Mouse (Mus musculus): ENCODE measurements around the gene Gata3. TPM values are rescaled to one million over a fixed set of nuclear protein-coding genes. Genes with fewer than 3 reads are reported as not detected.
A peak's percentile ranks its signal among the peaks of the same experiment; 100 is the strongest.

Gene Gata3
- polyA plus RNA-seq, 1 experiment from 2014 or later: 8.7 TPM

DNA sequence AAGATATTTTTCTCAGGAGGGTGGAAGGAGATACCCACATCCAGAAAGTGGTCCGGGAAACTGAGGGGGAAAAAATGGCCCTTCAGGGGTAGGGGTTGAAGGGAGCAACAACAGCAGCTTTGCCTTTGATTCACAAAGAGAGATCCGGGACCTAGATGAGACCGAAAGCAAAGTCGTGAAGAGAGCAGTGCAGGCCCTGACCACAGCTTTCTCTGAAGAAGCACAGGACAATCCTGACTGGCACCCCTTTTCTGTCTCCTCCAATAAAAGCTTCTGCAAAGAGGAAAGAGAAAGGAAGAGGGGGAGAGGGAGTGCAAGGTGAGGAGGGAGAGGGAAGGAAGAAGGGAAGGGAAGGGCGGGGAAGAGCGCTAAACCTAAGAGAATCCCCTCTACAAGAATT is 18.0 kb downstream of the Gata3 start:
- no peak overlapping the region for H3K4me3 ChIP-seq (ENCODE audit: low read depth, low read length)
- no peaks in the 10 kb centered on the region for H3K4me1 ChIP-seq (ENCODE audit: control insufficient read depth, insufficient read depth, low read length)
- WGBS: 19% methylated on average over 6 of the region's 6 CpGs
- no peaks in the 10 kb centered on the region for H3K9me3 ChIP-seq (ENCODE audit: control insufficient read depth, low read length)
- ATAC-seq (ENCODE audit: low read depth): no peak
- H3K27ac ChIP-seq (ENCODE audit: low read depth, low read length): no peak overlapping the region
- no peaks in the 10 kb centered on the region for H3K36me3 ChIP-seq (ENCODE audit: control insufficient read depth, insufficient read depth, low read length)
- no peak overlapping the region for H3K4me2 ChIP-seq (ENCODE audit: low read depth, low read length)
- H3K9ac ChIP-seq (replicated peaks; ENCODE audit: low read depth, low read length): no peak overlapping the region
- H3K27me3 ChIP-seq (ENCODE audit: control insufficient read depth, insufficient read depth, low read length): peaks cover 44% of the 10 kb centered on the region

DNA sequence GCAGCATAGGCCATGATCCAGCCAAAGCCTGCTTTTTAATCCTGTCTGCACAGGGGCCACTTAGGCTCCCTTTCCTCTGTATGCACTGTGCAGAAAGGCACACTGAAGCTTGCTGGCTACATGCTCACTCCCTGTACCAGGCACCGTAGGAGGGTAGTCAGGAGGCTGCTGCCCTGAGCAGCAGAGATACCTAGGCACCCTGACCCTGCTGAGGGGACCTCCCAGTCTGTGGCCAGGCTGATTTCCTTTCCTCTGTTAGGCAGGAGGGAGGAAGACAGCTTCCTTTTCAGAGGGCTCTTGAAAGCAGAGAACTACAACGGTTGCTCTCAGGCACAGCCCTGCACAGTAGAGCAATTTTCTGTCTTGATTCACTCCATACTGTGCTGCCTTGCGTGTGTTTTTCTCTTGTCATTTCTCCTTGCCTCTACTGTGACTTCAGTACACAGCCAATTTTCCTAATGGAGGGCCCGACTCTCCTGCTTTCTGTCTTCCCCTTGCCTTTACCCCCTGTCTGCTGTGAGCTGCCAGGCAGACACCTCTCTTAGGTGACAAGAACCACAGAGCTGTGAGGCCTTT is 18.6 kb downstream of the Gata3 start:
- no peak for ATAC-seq (ENCODE audit: low read depth)
- Histone ChIP-seq H3K36me3 (ENCODE audit: control insufficient read depth, insufficient read depth, low read length) (no peaks in the 10 kb centered on the region), H3K27me3 (ENCODE audit: control insufficient read depth, insufficient read depth, low read length) (peaks cover 44% of the 10 kb centered on the region), H3K9ac (replicated peaks; ENCODE audit: low read depth, low read length) (no peak overlapping the region), H3K4me3 (ENCODE audit: low read depth, low read length) (no peak overlapping the region), H3K9me3 (ENCODE audit: control insufficient read depth, low read length) (no peaks in the 10 kb centered on the region), H3K4me2 (ENCODE audit: low read depth, low read length) (no peak overlapping the region), H3K27ac (ENCODE audit: low read depth, low read length) (no peak overlapping the region), H3K4me1 (ENCODE audit: control insufficient read depth, insufficient read depth, low read length) (no peaks in the 10 kb centered on the region)
- WGBS: 26% methylated on average over 4 of the region's 4 CpGs

DNA sequence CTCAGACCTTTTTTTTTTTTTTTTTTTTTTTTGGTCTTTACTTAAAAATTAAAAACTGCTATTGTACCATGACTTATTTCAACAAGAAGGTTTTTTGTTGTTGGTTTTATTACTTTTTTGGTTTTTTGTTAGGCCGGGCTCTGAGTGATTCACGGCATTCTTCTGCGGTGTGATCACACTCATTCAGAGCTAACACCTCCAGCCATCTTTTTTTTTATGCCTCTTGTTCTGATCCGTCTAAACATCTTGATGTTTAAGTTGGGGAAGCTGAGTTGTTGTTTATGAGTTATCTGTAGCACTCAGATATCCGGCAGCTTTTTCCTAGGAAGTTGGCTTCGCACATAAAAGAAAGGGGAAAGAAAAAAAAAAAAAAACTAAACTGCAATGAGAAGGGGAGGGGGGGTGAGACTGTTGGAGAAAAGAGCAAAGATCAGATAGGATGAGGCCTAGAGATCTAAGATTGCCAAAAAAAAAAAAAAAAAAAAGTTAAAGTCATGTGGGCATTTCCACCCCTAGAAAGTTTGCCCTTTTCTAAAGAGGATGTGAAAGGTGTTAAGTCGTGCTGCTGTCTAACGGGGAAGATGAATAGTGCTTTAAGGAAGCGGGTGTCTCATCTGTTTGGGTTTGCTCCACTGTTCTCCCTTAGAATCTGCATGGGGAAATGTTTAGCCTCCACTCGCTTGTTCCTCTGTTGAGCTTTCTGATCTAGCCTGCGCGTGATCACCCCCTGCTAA is 22.6 kb downstream of the Gata3 start:
- Histone ChIP-seq H3K27me3 (ENCODE audit: control insufficient read depth, insufficient read depth, low read length) (peaks cover 16% of the 10 kb centered on the region), H3K9ac (replicated peaks; ENCODE audit: low read depth, low read length) (no peak overlapping the region), H3K4me2 (ENCODE audit: low read depth, low read length) (no peak overlapping the region), H3K36me3 (ENCODE audit: control insufficient read depth, insufficient read depth, low read length) (no peaks in the 10 kb centered on the region), H3K27ac (ENCODE audit: low read depth, low read length) (no peak overlapping the region), H3K4me3 (ENCODE audit: low read depth, low read length) (no peak overlapping the region), H3K9me3 (ENCODE audit: control insufficient read depth, low read length) (no peaks in the 10 kb centered on the region), H3K4me1 (ENCODE audit: control insufficient read depth, insufficient read depth, low read length) (no peaks in the 10 kb centered on the region)
- WGBS: 59% methylated on average over 12 of the region's 12 CpGs
- no peak for ATAC-seq (ENCODE audit: low read depth)

DNA sequence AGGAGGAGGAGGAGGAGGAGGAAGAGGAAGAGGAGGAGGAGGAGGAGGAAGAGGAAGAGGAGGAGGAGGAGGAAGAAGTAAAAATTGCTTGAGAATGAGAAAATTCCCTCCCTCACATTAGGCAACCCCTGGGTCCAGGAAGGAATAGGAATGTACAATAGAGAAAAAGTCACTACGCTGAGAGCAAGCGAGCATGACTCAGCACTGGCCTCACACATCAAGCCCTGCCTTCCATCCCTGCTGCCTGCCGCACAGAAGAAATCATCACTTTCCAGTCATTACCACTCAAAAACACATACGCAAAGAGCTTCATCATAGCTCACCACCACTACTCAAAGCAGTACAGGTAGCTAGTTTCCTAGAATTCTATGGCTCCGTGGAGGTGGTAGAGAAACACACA is 29.1 kb downstream of the Gata3 start:
- Histone ChIP-seq H3K36me3 (ENCODE audit: control insufficient read depth, insufficient read depth, low read length) (no peaks in the 10 kb centered on the region), H3K27me3 (ENCODE audit: control insufficient read depth, insufficient read depth, low read length) (no peaks in the 10 kb centered on the region), H3K4me1 (ENCODE audit: control insufficient read depth, insufficient read depth, low read length) (no peaks in the 10 kb centered on the region), H3K27ac (ENCODE audit: low read depth, low read length) (no peak overlapping the region), H3K4me3 (ENCODE audit: low read depth, low read length) (no peak overlapping the region), H3K9ac (replicated peaks; ENCODE audit: low read depth, low read length) (no peak overlapping the region), H3K9me3 (ENCODE audit: control insufficient read depth, low read length) (no peaks in the 10 kb centered on the region), H3K4me2 (ENCODE audit: low read depth, low read length) (no peak overlapping the region)
- WGBS: 85% methylated on average over 5 of the region's 5 CpGs
- no peak for ATAC-seq (ENCODE audit: low read depth)

DNA sequence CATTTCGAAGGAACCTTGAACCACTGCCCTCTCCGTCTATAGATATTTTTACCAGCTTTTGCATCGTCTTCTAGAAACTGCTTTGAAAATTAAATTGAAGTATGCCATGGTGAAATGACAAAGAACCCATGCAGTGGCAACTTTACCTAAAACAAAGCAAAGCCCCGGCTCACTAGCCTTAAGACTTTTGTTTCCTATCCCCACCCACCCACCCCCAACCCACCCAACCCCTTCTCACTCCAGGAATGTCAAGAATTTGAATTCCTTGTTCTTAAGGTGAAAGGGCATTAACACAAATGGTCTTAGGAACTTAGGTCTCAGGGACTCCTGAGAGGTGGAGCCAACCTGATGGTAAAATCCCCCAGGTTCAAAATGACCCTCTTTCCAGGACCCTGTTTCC is 34.0 kb downstream of the Gata3 start:
- no peak for ATAC-seq (ENCODE audit: low read depth)
- WGBS: 64% methylated on average over 4 of the region's 4 CpGs
- Histone ChIP-seq H3K4me3 (ENCODE audit: low read depth, low read length) (no peak overlapping the region), H3K4me1 (ENCODE audit: control insufficient read depth, insufficient read depth, low read length) (peaks cover 5% of the 10 kb centered on the region; the same call in 1 of the 2 replicates), H3K27ac (ENCODE audit: low read depth, low read length) (no peak overlapping the region), H3K4me2 (ENCODE audit: low read depth, low read length) (no peak overlapping the region), H3K27me3 (ENCODE audit: control insufficient read depth, insufficient read depth, low read length) (no peaks in the 10 kb centered on the region), H3K9me3 (ENCODE audit: control insufficient read depth, low read length) (no peaks in the 10 kb centered on the region), H3K36me3 (ENCODE audit: control insufficient read depth, insufficient read depth, low read length) (no peaks in the 10 kb centered on the region), H3K9ac (replicated peaks; ENCODE audit: low read depth, low read length) (no peak overlapping the region)

DNA sequence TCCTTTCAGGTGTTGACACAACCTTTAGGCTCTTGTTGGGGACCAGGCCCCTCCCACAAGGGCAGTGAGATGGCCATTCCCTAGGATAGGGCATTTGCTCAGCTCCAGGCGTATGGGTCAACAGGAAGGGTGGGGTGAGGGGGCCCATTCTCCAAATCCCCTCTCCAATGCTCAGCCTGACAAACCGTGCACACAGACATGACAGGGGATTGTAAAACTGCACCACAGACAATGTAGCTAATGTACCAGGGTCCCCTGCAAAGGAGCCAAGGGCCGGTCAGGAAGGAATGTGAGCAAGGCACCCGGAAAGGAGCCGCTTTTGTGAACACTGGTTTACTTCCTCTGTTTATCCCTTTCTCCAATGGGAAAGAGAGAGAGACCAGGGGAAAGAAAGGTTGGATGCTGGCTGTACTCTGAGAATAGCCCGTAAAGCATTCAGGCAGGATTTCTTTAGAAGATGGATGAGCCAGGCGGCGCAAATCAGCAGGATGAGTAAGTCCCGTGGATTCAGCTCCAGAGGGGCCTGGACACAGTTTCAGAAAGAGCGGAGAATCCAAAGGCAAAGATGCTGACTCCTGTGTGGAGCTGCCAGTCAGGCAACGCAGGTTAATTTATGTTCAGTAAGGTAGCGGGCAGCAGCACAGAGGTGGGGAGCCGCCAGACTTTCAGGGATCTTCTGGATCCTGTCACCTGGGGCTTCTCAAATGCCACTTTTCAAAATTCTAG is 36.8 kb downstream of the Gata3 start:
- Histone ChIP-seq H3K4me1 (ENCODE audit: control insufficient read depth, insufficient read depth, low read length) (peaks cover 5% of the 10 kb centered on the region; the same call in 1 of the 2 replicates), H3K9ac (replicated peaks; ENCODE audit: low read depth, low read length) (no peak overlapping the region)
- peak; percentile 63; the same call in 1 of the 2 replicates for ATAC-seq (ENCODE audit: low read depth)

DNA sequence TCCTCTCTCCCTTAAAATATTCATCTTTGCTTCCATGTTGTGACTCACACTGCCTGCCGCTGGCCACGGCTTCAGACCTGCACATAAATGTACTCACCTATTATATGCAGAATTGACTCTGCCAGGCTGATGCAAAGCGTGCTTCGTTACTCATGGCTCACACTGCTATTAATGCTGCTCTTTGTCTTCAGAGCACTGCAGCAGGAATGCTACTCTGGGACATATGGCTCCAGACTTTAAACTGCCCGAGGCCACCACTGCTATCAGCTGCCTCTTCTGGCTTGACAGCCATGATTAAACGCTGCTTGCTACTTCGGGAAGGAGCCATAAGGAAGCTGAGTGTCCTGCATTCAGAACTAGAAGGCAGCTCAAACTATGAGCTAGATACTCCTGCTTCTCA is 54.6 kb downstream of the Gata3 start:
- Histone ChIP-seq H3K36me3 (ENCODE audit: control insufficient read depth, insufficient read depth, low read length) (no peaks in the 10 kb centered on the region), H3K9me3 (ENCODE audit: control insufficient read depth, low read length) (no peaks in the 10 kb centered on the region), H3K27ac (ENCODE audit: low read depth, low read length) (no peak overlapping the region), H3K4me2 (ENCODE audit: low read depth, low read length) (no peak overlapping the region), H3K4me3 (ENCODE audit: low read depth, low read length) (no peak overlapping the region), H3K9ac (replicated peaks; ENCODE audit: low read depth, low read length) (no peak overlapping the region), H3K27me3 (ENCODE audit: control insufficient read depth, insufficient read depth, low read length) (no peaks in the 10 kb centered on the region), H3K4me1 (ENCODE audit: control insufficient read depth, insufficient read depth, low read length) (no peaks in the 10 kb centered on the region)
- 38% methylated on average over 7 of the region's 7 CpGs for WGBS
- peak; percentile 73; the same call in 1 of the 2 replicates for ATAC-seq (ENCODE audit: low read depth)

More for the DNA sequence above, 36.8 kb downstream of the Gata3 start:
- Histone ChIP-seq H3K36me3 (ENCODE audit: control insufficient read depth, insufficient read depth, low read length) (no peaks in the 10 kb centered on the region), H3K27ac (ENCODE audit: low read depth, low read length) (no peak overlapping the region), H3K4me3 (ENCODE audit: low read depth, low read length) (no peak overlapping the region), H3K27me3 (ENCODE audit: control insufficient read depth, insufficient read depth, low read length) (no peaks in the 10 kb centered on the region), H3K9me3 (ENCODE audit: control insufficient read depth, low read length) (no peaks in the 10 kb centered on the region), H3K4me2 (ENCODE audit: low read depth, low read length) (peak overlapping the region; percentile 32)
- WGBS: 7% methylated on average over 13 of the region's 13 CpGs

DNA sequence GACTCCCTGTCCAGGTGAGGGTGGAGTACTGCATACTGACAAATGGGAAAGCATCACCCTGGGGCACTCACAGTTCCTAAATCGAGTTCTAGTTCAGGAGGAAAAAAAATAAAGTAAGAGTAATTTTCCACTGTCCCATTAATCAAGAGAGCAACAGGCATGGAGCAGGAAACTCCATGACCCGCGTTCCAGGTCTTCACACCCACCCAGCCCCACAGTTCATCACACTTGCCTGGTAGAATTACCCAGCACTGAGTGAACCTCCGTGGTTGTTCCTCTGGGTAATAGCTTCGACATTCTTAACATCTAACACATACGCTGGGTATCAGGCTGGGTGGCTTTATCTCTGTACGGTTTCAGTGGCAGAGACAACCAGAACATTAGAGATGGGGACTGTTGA is 56.1 kb downstream of the Gata3 start:
- WGBS: 81% methylated on average over 7 of the region's 7 CpGs
- no peak for ATAC-seq (ENCODE audit: low read depth)

DNA sequence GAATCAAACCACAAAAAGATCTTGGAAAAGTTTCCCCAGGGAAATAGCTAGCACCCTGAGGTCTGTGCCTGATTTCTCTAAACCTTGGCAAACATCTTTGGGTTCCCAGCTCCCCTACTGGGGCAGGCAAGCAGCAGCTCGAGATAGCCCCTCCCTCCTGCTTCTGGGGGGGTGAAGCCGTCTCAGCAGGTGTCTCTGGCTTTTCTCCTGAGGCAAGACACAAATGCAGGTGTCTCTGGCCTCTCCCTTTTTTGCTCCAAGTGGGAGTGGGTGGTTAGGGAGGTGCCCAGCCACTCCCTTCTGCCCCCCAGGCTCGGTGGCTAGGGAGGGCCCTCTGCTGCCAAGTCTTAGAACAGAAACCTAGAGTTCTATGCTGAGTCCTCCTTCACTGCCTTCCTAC is 62.2 kb downstream of the Gata3 start:
- WGBS: 33% methylated on average over 3 of the region's 3 CpGs
- H3K9me3 ChIP-seq (ENCODE audit: control insufficient read depth, low read length): no peaks in the 10 kb centered on the region
- H3K4me2 ChIP-seq (ENCODE audit: low read depth, low read length): no peak overlapping the region
- H3K27ac ChIP-seq (ENCODE audit: low read depth, low read length): no peak overlapping the region
- ATAC-seq (ENCODE audit: low read depth): no peak
- no peaks in the 10 kb centered on the region for H3K27me3 ChIP-seq (ENCODE audit: control insufficient read depth, insufficient read depth, low read length)
- H3K9ac ChIP-seq (replicated peaks; ENCODE audit: low read depth, low read length): no peak overlapping the region
- no peaks in the 10 kb centered on the region for H3K4me1 ChIP-seq (ENCODE audit: control insufficient read depth, insufficient read depth, low read length)
- no peaks in the 10 kb centered on the region for H3K36me3 ChIP-seq (ENCODE audit: control insufficient read depth, insufficient read depth, low read length)
- H3K4me3 ChIP-seq (ENCODE audit: low read depth, low read length): no peak overlapping the region

More for the DNA sequence above, 56.1 kb downstream of the Gata3 start:
- no peak overlapping the region for H3K4me2 ChIP-seq (ENCODE audit: low read depth, low read length)
- no peaks in the 10 kb centered on the region for H3K9me3 ChIP-seq (ENCODE audit: control insufficient read depth, low read length)
- no peak overlapping the region for H3K9ac ChIP-seq (replicated peaks; ENCODE audit: low read depth, low read length)
- no peaks in the 10 kb centered on the region for H3K4me1 ChIP-seq (ENCODE audit: control insufficient read depth, insufficient read depth, low read length)
- no peak overlapping the region for H3K27ac ChIP-seq (ENCODE audit: low read depth, low read length)
- H3K27me3 ChIP-seq (ENCODE audit: control insufficient read depth, insufficient read depth, low read length): no peaks in the 10 kb centered on the region
- no peaks in the 10 kb centered on the region for H3K36me3 ChIP-seq (ENCODE audit: control insufficient read depth, insufficient read depth, low read length)
- H3K4me3 ChIP-seq (ENCODE audit: low read depth, low read length): no peak overlapping the region
